Mouse (Mus musculus): ENCODE measurements at regions not wholly inside any gene's neighbourhood (a gene's known extent, or its start where the extent isn't known, plus 50 kb on each side); places are given as distances from the start of the nearest gene placed in this dataset.

DNA sequence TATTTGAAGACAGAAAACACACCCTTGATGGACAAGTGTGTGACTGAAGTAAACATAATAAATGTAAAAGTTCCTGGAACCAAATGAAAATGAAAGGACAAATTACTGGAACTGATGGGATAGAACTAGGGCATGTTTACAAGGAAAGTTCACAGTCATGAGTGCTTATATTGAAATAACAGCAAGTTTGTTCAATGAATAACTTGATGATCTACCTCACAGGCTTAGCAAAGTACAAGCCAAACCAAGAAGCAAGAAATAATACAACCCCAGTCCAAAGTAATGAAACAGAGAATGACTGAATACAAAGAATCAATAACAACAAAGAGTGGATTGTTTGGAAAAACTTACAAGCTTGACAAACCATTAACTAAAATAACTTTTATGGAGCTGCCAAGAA is 56.2 kb downstream of the Gm379 start:
- no peak for DNase-seq (ENCODE audit: low spot score in 2 of 2)

DNA sequence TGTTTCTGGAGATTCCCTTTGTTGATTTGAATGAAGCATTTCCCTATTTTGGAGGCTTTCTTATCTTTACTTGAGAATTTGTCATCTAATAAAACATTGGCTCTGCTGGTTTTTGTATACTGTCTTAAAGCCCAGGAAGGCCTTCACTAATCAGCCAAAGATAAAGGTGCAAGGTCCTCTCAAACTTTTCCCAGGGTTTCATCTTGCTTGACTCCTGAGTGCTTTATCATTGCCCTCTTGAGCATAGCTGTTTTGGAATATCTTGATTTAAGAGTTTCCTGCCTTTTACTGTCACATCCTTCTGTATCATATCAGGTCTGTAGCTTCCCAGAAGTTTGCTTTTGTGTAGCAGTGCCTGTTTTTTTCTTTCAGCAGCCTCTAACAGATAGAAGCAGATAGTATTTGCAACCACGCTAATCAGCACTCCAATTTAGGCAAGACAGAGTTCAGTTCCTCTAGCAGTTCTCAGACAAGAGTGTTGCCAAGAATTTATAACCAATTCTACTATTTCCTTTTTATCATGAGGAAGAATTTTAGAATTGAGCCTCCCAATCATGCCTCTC is 64.7 kb downstream of the Gm379 start:
- no peak for DNase-seq (ENCODE audit: low spot score in 2 of 2)

DNA sequence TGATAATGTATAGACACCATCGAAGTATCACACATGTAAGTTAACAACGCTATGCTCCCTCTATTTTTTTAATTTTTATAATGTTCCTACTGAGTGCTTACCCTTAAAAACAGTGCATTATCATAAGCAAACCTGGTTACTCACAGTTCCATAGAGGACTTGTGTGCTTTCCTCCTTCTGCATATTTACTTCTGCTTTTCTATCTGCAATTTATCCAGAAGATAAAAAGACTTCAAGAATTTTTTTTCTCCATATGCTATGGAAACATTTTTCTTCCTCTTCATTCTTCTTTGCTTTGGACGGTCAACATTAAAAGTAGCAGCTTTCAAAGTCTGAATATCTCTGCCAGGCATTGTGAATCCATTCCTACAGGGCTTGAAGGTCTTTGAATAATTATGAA is 102.7 kb downstream of the Gm379 start:
- no peak for DNase-seq (ENCODE audit: low spot score in 2 of 2)

DNA sequence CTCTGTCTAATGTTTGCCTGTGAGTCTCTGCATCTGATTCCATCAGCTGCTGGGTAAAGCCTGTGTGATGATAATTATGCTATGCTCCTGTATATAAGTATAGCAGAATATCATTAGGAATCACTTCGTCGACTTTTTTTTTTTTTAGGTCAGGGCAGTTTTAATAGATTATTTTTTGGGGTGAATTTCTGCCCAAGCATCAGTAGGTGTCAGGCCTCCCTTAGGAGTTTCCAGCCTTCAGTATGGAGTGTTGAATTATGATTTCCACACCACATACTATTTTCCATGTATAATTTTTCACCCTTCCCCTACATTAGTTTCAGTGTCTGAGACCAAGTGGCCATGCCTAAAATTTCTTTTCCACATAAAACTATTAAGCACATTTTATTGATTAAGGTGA is 121.5 kb downstream of the Gm379 start:
- no peak for DNase-seq (ENCODE audit: low spot score in 2 of 2)

DNA sequence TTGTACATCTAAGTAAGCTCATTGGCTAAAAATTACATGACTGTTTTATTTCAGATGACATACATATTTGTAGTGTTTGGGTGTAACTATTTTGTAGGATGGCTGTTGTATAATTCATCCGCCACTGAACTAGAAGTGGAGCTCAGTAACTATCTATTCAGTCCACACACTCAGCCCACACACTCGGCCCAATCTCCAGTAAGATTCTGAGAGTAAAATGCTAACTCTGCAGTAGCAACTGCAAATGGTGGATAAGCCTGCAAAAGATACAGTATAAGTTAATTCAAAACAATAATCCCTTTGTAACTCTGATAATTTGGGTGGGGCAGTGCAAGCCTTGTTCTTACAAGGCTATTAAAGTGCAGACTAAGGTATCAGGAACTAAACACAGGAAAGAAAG is 123.3 kb downstream of the Gm379 start:
- DNase-seq (ENCODE audit: low spot score in 2 of 2), result no peak

DNA sequence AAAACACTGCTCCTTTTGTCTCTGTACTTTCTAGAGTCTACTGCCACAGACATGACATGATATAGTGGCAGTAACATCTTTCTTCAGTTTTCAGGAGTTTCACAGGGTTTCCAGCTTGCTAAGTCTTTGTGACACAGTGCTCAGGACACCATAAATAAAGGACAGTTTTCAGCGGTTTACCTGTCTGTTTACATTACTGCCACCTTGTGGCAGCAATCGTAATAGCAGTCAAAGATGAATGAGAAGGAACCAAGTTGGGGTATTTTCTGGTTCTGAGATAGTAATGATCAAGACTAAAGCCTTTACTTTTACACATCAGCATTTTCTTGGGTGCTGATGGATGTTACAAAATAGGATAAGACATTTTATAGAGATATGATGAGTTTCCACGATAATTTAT is 127.7 kb downstream of the Gm379 start:
- DNase-seq (ENCODE audit: low spot score in 2 of 2), result peak in 1 of 2 experiments; percentile 46

Data from left cerebral cortex, adult 9 months (tissue).